Mouse (Mus musculus): Measurements from ENCODE around the gene Hmces. TPM values are rescaled to one million over a fixed set of nuclear protein-coding genes. Genes with fewer than 3 reads are reported as not detected.

The Hmces gene
- polyA plus RNA-seq, 1 experiment: 45.9 TPM

DNA sequence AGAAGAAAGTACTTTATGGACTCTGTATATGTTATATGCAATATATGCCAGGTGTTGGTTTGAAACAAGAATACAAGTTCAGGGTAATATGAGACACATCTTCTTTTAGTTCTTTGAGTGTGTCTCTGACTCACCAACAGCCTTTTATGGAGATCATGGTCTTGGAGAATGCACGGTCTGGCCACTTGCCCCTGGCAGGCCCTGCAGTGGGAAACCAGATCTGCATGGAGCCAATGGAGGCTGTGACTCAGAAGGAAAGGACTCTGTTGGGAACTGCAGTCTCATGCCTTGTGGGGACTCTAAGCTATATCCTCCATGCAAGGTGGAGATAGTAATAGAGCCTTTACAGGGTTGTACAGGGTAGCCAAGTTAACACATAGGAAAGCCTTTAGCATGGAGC lies 38.7 kb upstream of the Hmces start:
- DNase-seq: no peak
- 69% methylated on average over 1 of the region's 1 CpGs for WGBS
- Histone ChIP-seq H3K4me3 (replicated peaks; ENCODE audit: insufficient read depth, low read depth, low read length) (no peak overlapping the region), H3K27ac (ENCODE audit: insufficient read depth, low read length) (no peak overlapping the region), H3K4me1 (ENCODE audit: control insufficient read depth, insufficient read depth, low read length) (no peaks in the 10 kb centered on the region), H3K27me3 (ENCODE audit: control insufficient read depth, insufficient read depth, low read length) (no peaks in the 10 kb centered on the region)
- TF ChIP-seq CTCF (IDR thresholded peaks at IDR 0.05; ENCODE audit: borderline replicate concordance, insufficient read depth, low read depth, low read length) (no peak), POLR2A (IDR thresholded peaks at IDR 0.05; ENCODE audit: borderline replicate concordance, insufficient read depth, low read length) (no peak)

DNA sequence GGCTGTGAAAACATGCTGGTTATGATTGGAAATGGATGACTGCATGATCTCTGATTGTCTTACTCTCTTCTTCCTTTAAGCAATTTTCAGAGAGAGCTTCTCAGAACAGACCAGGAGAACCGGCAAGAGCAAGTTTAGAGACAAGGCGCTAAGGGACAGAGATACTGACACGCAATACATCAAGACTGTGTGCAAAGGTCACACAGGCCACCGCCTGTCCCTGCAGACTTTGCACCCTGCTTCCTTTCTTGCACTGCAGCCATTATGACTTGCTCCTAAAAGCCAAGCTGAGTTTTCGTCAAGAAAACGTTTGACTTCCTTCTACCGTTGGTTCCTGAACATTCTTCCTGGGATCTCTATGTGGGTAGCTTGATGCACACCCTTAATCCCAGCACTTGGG lies 38.2 kb upstream of the Hmces start:
- Histone ChIP-seq H3K4me1 (ENCODE audit: control insufficient read depth, insufficient read depth, low read length) (no peaks in the 10 kb centered on the region), H3K4me3 (replicated peaks; ENCODE audit: insufficient read depth, low read depth, low read length) (no peak overlapping the region), H3K27me3 (ENCODE audit: control insufficient read depth, insufficient read depth, low read length) (no peaks in the 10 kb centered on the region), H3K27ac (ENCODE audit: insufficient read depth, low read length) (no peak overlapping the region)
- WGBS: 94% methylated on average over 7 of the region's 7 CpGs
- TF ChIP-seq CTCF (IDR thresholded peaks at IDR 0.05; ENCODE audit: borderline replicate concordance, insufficient read depth, low read depth, low read length) (no peak), POLR2A (IDR thresholded peaks at IDR 0.05; ENCODE audit: borderline replicate concordance, insufficient read depth, low read length) (no peak)
- DNase-seq: no peak

DNA sequence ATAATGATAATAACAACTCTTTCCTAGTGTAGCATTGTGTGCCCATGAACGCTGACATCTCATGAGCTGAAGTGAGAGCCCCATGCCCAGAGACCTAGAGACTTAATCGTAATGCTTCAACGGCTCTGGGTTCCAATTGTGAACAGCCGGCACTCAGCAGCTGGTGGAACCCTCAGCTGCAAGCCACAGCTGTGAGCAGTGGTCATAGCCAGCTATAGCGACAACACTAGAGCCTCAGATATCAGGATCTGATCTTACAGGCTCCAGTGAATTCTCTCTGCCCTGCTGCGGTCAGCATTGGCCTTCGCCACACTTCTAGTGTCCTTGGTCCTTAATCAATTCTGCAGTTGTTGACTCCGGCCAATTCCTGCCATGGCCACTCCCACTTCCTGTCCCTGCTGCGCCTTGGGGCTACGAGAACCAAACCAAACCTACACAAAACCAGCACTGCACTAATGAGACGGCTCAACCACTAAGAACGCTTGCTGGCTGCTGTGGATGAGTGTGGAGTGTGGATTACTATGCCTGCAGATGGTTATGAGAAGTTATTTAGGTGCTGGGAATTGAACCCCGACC lies 37.6 kb upstream of the Hmces start:
- Histone ChIP-seq H3K4me3 (replicated peaks; ENCODE audit: insufficient read depth, low read depth, low read length) (no peak overlapping the region), H3K4me1 (ENCODE audit: control insufficient read depth, insufficient read depth, low read length) (no peaks in the 10 kb centered on the region), H3K27ac (ENCODE audit: insufficient read depth, low read length) (no peak overlapping the region), H3K27me3 (ENCODE audit: control insufficient read depth, insufficient read depth, low read length) (no peaks in the 10 kb centered on the region)
- 77% methylated on average over 13 of the region's 13 CpGs for WGBS
- TF ChIP-seq POLR2A (IDR thresholded peaks at IDR 0.05; ENCODE audit: borderline replicate concordance, insufficient read depth, low read length) (no peak), CTCF (IDR thresholded peaks at IDR 0.05; ENCODE audit: borderline replicate concordance, insufficient read depth, low read depth, low read length) (no peak)
- DNase-seq: no peak

DNA sequence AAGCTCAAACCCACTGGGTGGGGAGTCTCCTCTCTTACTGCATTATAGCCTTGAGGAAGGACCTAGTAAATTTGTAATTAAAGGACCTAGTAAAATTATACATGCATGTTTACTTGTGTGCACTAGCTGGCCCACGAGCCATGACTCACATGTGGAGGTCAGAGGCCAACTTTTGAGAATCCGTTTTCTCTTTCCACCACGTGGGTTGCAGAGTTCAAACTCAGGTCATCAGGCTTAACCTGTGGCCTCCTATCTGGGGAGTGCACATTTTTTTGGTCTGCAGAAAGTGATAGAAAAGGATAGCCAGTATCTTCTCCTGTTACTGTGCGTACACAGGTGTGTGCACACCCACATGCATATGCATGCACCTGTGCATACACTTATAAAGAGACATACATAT lies 34.7 kb upstream of the Hmces start:
- whole genome bisulfite sequencing: 70% methylated on average over 4 of the region's 4 CpGs
- H3K27ac ChIP-seq (ENCODE audit: insufficient read depth, low read length): no peak overlapping the region
- DNase-seq: no peak
- TF ChIP-seq POLR2A (IDR thresholded peaks at IDR 0.05; ENCODE audit: borderline replicate concordance, insufficient read depth, low read length) (no peak), CTCF (IDR thresholded peaks at IDR 0.05; ENCODE audit: borderline replicate concordance, insufficient read depth, low read depth, low read length) (no peak)
- H3K4me1 ChIP-seq (ENCODE audit: control insufficient read depth, insufficient read depth, low read length): no peaks in the 10 kb centered on the region
- no peaks in the 10 kb centered on the region for H3K27me3 ChIP-seq (ENCODE audit: control insufficient read depth, insufficient read depth, low read length)
- no peak overlapping the region for H3K4me3 ChIP-seq (replicated peaks; ENCODE audit: insufficient read depth, low read depth, low read length)

DNA sequence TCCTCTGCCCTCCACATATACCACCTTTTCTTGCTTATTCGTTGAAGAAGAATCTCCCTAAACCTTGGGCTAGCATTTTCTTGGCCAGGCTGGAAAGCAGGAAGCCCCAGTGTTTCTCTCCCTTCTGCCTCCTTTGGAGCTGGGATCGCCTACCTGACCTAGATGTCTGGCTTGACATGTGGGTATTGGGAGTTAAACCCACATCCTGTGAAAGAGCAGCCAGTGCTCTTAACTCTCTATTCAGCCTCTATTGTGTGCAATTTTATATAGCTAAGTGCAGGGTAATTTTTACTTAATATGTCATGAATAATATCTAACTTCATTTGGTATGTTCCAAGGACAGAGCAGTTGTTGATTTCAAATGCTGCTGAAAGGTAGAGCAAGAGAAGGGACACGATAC lies 34.1 kb upstream of the Hmces start:
- no peak for DNase-seq
- Histone ChIP-seq H3K4me3 (replicated peaks; ENCODE audit: insufficient read depth, low read depth, low read length) (no peak overlapping the region), H3K27ac (ENCODE audit: insufficient read depth, low read length) (no peak overlapping the region), H3K27me3 (ENCODE audit: control insufficient read depth, insufficient read depth, low read length) (no peaks in the 10 kb centered on the region), H3K4me1 (ENCODE audit: control insufficient read depth, insufficient read depth, low read length) (no peaks in the 10 kb centered on the region)
- WGBS: 64% methylated on average over 3 of the region's 3 CpGs
- TF ChIP-seq CTCF (IDR thresholded peaks at IDR 0.05; ENCODE audit: borderline replicate concordance, insufficient read depth, low read depth, low read length) (no peak), POLR2A (IDR thresholded peaks at IDR 0.05; ENCODE audit: borderline replicate concordance, insufficient read depth, low read length) (no peak)

DNA sequence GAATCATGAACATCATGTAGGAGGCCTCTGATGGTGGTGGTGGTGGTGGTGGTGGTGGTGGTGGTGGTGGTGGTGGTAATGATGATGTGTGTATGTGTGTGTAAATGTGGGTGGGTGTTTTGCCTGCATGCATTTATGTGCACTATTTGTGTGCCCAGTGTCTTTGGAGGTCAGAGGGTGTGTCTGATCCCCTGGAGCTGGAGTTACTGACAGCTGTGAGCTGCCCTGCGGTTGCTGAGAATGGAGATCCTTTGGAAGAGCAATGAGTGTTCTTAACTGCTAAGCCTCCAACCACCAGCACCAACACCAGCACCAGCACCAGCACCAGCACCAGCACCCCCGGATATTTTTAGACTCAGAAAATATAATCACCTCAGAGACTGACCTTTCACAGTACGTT lies 31.5 kb upstream of the Hmces start:
- H3K4me3 ChIP-seq (replicated peaks; ENCODE audit: insufficient read depth, low read depth, low read length): no peak overlapping the region
- H3K27ac ChIP-seq (ENCODE audit: insufficient read depth, low read length): no peak overlapping the region
- TF ChIP-seq POLR2A (IDR thresholded peaks at IDR 0.05; ENCODE audit: borderline replicate concordance, insufficient read depth, low read length) (no peak), CTCF (IDR thresholded peaks at IDR 0.05; ENCODE audit: borderline replicate concordance, insufficient read depth, low read depth, low read length) (no peak)
- no peaks in the 10 kb centered on the region for H3K4me1 ChIP-seq (ENCODE audit: control insufficient read depth, insufficient read depth, low read length)
- H3K27me3 ChIP-seq (ENCODE audit: control insufficient read depth, insufficient read depth, low read length): no peaks in the 10 kb centered on the region
- WGBS: 79% methylated on average over 3 of the region's 3 CpGs
- no peak for DNase-seq

DNA sequence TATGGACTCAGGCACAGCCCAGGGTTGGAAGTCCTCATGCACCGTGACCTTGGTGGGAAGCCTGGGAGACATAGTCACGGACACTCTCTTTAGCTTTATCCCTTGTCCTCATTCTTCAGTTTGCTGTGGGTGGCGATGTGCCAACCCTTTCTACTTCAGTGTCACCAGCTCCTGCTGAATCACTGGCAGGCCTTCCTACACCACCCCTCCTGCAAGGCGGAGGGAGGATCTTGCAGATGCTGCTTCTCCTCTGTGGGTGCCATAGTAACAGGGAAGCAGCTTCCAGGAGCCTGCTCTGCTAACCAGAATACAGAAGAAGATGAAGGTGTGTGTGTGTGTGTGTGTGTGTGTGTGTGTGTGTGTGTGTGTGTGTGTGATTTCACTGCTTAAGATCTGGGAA lies 30.9 kb upstream of the Hmces start:
- H3K4me1 ChIP-seq (ENCODE audit: control insufficient read depth, insufficient read depth, low read length): no peaks in the 10 kb centered on the region
- TF ChIP-seq POLR2A (IDR thresholded peaks at IDR 0.05; ENCODE audit: borderline replicate concordance, insufficient read depth, low read length) (no peak), CTCF (IDR thresholded peaks at IDR 0.05; ENCODE audit: borderline replicate concordance, insufficient read depth, low read depth, low read length) (no peak)
- no peak for DNase-seq
- H3K4me3 ChIP-seq (replicated peaks; ENCODE audit: insufficient read depth, low read depth, low read length): no peak overlapping the region
- 26% methylated on average over 4 of the region's 4 CpGs for WGBS
- no peaks in the 10 kb centered on the region for H3K27me3 ChIP-seq (ENCODE audit: control insufficient read depth, insufficient read depth, low read length)
- no peak overlapping the region for H3K27ac ChIP-seq (ENCODE audit: insufficient read depth, low read length)

DNA sequence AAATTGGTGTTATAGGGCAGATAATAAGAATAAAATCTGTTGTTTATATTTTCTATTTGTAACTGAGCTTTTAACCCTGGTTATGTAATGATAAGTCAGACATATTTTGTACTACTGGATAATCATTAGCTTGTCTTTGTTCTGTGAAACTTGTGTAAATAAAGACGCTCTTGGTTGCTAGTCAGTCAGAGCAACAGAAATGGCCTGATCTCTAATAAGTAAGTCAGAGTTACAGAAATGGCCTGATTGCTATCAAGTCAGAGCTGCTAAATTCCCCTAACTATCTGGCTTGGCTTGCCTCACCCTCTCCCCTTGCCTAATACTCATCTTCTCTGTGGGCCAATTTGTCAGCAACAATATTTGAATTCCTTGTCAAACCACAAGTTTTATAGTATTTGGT lies 27.0 kb upstream of the Hmces start:
- peaks cover 5% of the 10 kb centered on the region; the same call in 1 of the 2 replicates for H3K4me1 ChIP-seq (ENCODE audit: control insufficient read depth, insufficient read depth, low read length)
- no peak for TF ChIP-seq CTCF (IDR thresholded peaks at IDR 0.05; ENCODE audit: borderline replicate concordance, insufficient read depth, low read depth, low read length)
- no peak for TF ChIP-seq POLR2A (IDR thresholded peaks at IDR 0.05; ENCODE audit: borderline replicate concordance, insufficient read depth, low read length)
- 93% methylated on average over 1 of the region's 1 CpGs for WGBS
- no peaks in the 10 kb centered on the region for H3K27me3 ChIP-seq (ENCODE audit: control insufficient read depth, insufficient read depth, low read length)
- no peak overlapping the region for H3K27ac ChIP-seq (ENCODE audit: insufficient read depth, low read length)
- DNase-seq: no peak
- H3K4me3 ChIP-seq (replicated peaks; ENCODE audit: insufficient read depth, low read depth, low read length): no peak overlapping the region
